Mouse (Mus musculus): ENCODE measurements at regions not wholly inside any gene's neighbourhood (a gene's known extent, or its start where the extent isn't known, plus 50 kb on each side); places are given as distances from the start of the nearest gene placed in this dataset.

DNA sequence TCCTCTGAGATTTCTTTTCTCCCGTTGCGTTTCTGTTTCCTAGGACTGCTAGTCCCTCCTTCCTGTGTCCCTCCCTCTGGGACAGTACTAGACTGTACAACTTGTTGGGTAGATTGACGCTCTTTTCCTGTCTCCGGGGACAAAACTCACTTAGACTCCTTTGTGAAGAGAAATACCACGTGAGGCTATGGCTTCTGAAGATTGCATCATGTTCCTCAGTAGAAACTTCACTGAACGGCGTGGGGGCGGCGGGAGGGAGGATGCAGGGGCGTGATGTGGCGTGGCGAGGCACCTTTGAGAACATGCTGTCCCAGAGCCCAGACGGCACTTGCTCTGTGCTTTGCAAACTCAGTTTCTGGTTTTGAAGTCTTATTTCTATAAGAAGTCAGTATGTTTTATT lies 78.5 kb downstream of the Spata18 start:
- Histone ChIP-seq H3K4me2 (ENCODE audit: low read length) (no peak overlapping the region), H3K9ac (ENCODE audit: low read depth, low read length) (no peak overlapping the region), H3K27ac (ENCODE audit: low read length) (no peak overlapping the region), H3K9me3 (replicated peaks; ENCODE audit: control insufficient read depth, low read length, poor library complexity, severe bottlenecking) (no peaks in the 10 kb centered on the region), H3K36me3 (ENCODE audit: control insufficient read depth, insufficient read depth, low read length) (no peaks in the 10 kb centered on the region), H3K4me1 (ENCODE audit: control insufficient read depth, insufficient read depth, low read length) (no peaks in the 10 kb centered on the region), H3K27me3 (ENCODE audit: control insufficient read depth, insufficient read depth, low read depth, low read length) (no peaks in the 10 kb centered on the region), H3K4me3 (ENCODE audit: low read depth, low read length) (no peak overlapping the region)
- 88% methylated on average over 13 of the region's 13 CpGs for whole genome bisulfite sequencing
- ATAC-seq: no peak

DNA sequence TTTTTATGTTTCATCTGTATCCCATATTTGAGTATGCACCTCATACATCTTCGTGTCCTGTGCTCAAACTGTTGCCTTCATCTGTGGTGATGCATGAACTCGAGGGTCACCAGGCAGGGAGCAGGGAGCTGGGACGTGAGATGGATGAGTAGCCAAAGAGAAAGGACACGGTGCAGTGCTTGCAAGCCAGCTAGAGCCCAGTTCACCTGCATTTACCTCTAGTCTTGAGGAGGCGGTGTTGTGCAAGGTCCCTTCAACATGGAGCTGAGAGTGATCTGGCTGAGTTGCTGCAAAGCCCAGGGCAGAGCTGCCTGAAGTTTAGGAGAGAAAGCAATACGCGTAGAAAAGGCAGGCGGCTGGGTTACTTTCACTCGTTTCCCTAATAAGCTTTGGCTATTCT lies 80.2 kb downstream of the Spata18 start:
- Histone ChIP-seq H3K27ac (ENCODE audit: low read length) (no peak overlapping the region), H3K4me2 (ENCODE audit: low read length) (no peak overlapping the region), H3K4me1 (ENCODE audit: control insufficient read depth, insufficient read depth, low read length) (no peaks in the 10 kb centered on the region), H3K27me3 (ENCODE audit: control insufficient read depth, insufficient read depth, low read depth, low read length) (no peaks in the 10 kb centered on the region), H3K9ac (ENCODE audit: low read depth, low read length) (no peak overlapping the region), H3K9me3 (replicated peaks; ENCODE audit: control insufficient read depth, low read length, poor library complexity, severe bottlenecking) (no peaks in the 10 kb centered on the region), H3K4me3 (ENCODE audit: low read depth, low read length) (no peak overlapping the region), H3K36me3 (ENCODE audit: control insufficient read depth, insufficient read depth, low read length) (no peaks in the 10 kb centered on the region)
- ATAC-seq: no peak
- WGBS: 57% methylated on average over 9 of the region's 9 CpGs

GRCm38 (mm10) chr5:73731991-73732565 lies 80.9 kb downstream of the Spata18 start:
- H3K9ac ChIP-seq (ENCODE audit: low read depth, low read length): no peak overlapping the region

GRCm38 (mm10) chr5:73740766-73741165 lies 89.6 kb downstream of the Spata18 start:
- 48% methylated on average over 3 of the region's 3 CpGs for WGBS
- H3K27ac ChIP-seq (ENCODE audit: low read length): no peak overlapping the region
- H3K9me3 ChIP-seq (replicated peaks; ENCODE audit: control insufficient read depth, low read length, poor library complexity, severe bottlenecking): no peaks in the 10 kb centered on the region
- no peak overlapping the region for H3K4me3 ChIP-seq (ENCODE audit: low read depth, low read length)
- no peak for ATAC-seq
- H3K27me3 ChIP-seq (ENCODE audit: control insufficient read depth, insufficient read depth, low read depth, low read length): no peaks in the 10 kb centered on the region
- H3K36me3 ChIP-seq (ENCODE audit: control insufficient read depth, insufficient read depth, low read length): no peaks in the 10 kb centered on the region
- no peak overlapping the region for H3K9ac ChIP-seq (ENCODE audit: low read depth, low read length)
- H3K4me1 ChIP-seq (ENCODE audit: control insufficient read depth, insufficient read depth, low read length): no peaks in the 10 kb centered on the region
- H3K4me2 ChIP-seq (ENCODE audit: low read length): no peak overlapping the region

More at GRCm38 (mm10) chr5:73731991-73732565, 80.9 kb downstream of the Spata18 start:
- ATAC-seq: no peak
- H3K9me3 ChIP-seq (replicated peaks; ENCODE audit: control insufficient read depth, low read length, poor library complexity, severe bottlenecking): no peaks in the 10 kb centered on the region
- 50% methylated on average over 9 of the region's 9 CpGs for WGBS
- no peaks in the 10 kb centered on the region for H3K36me3 ChIP-seq (ENCODE audit: control insufficient read depth, insufficient read depth, low read length)
- H3K4me2 ChIP-seq (ENCODE audit: low read length): no peak overlapping the region
- no peak overlapping the region for H3K4me3 ChIP-seq (ENCODE audit: low read depth, low read length)
- H3K27ac ChIP-seq (ENCODE audit: low read length): no peak overlapping the region
- no peaks in the 10 kb centered on the region for H3K27me3 ChIP-seq (ENCODE audit: control insufficient read depth, insufficient read depth, low read depth, low read length)
- no peaks in the 10 kb centered on the region for H3K4me1 ChIP-seq (ENCODE audit: control insufficient read depth, insufficient read depth, low read length)

- Histone ChIP-seq H3K36me3 (ENCODE audit: control insufficient read depth, insufficient read depth, low read length) (no peaks in the 10 kb centered on the region), H3K4me2 (ENCODE audit: low read length) (no peak overlapping the region), H3K27ac (ENCODE audit: low read length) (no peak overlapping the region), H3K9me3 (replicated peaks; ENCODE audit: control insufficient read depth, low read length, poor library complexity, severe bottlenecking) (no peaks in the 10 kb centered on the region), H3K9ac (ENCODE audit: low read depth, low read length) (no peak overlapping the region), H3K27me3 (ENCODE audit: control insufficient read depth, insufficient read depth, low read depth, low read length) (no peaks in the 10 kb centered on the region), H3K4me1 (ENCODE audit: control insufficient read depth, insufficient read depth, low read length) (no peaks in the 10 kb centered on the region), H3K4me3 (ENCODE audit: low read depth, low read length) (no peak overlapping the region)
- WGBS: 89% methylated on average over 11 of the region's 11 CpGs
- no peak for ATAC-seq
These were observed 90.3 kb downstream of the Spata18 start for GRCm38 (mm10) chr5:73741441-73741840.

DNA sequence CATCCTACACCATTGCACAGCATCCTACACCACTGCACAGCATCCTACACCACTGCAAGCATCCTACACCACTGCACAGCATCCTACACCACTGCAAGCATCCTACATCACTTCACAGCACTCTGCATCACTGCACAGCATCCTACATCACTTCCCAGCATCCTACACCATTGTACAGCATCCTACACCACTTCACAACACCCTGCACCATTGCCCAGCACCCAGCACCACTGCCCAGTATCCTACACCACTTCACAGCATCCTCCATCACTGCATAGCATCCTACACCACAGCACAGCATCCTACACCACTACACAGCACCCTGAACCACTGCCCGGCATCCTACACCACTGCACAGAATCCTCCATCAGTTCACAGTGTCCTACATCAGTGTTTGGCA lies 92.8 kb downstream of the Spata18 start:
- 82% methylated on average over 1 of the region's 1 CpGs for WGBS
- Histone ChIP-seq H3K27ac (ENCODE audit: low read length) (no peak overlapping the region), H3K27me3 (ENCODE audit: control insufficient read depth, insufficient read depth, low read depth, low read length) (no peaks in the 10 kb centered on the region), H3K36me3 (ENCODE audit: control insufficient read depth, insufficient read depth, low read length) (no peaks in the 10 kb centered on the region), H3K9ac (ENCODE audit: low read depth, low read length) (no peak overlapping the region), H3K9me3 (replicated peaks; ENCODE audit: control insufficient read depth, low read length, poor library complexity, severe bottlenecking) (no peaks in the 10 kb centered on the region), H3K4me3 (ENCODE audit: low read depth, low read length) (no peak overlapping the region), H3K4me1 (ENCODE audit: control insufficient read depth, insufficient read depth, low read length) (no peaks in the 10 kb centered on the region), H3K4me2 (ENCODE audit: low read length) (no peak overlapping the region)
- ATAC-seq: no peak

DNA sequence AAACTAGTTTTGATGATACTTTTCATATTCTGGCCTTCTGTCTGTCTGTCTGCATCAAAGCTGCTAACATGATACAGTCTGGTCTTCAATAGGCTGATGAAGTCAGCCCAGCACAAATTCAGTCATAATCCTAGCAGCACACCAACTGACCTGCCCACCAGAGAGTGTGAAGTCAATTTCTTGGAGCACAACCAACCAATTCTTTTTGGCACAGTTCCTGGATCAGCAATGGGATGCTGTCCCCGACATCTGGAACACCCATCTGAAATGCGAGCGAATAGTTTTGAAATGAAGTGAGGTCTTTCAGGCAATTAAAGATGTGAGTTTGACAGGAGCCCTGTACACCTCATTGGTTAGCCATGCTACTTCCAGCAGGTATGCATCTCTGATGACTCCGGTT lies 98.6 kb downstream of the Spata18 start:
- Histone ChIP-seq H3K36me3 (ENCODE audit: control insufficient read depth, insufficient read depth, low read length) (no peaks in the 10 kb centered on the region), H3K9ac (ENCODE audit: low read depth, low read length) (no peak overlapping the region), H3K4me1 (ENCODE audit: control insufficient read depth, insufficient read depth, low read length) (no peaks in the 10 kb centered on the region), H3K9me3 (replicated peaks; ENCODE audit: control insufficient read depth, low read length, poor library complexity, severe bottlenecking) (no peaks in the 10 kb centered on the region), H3K4me3 (ENCODE audit: low read depth, low read length) (no peak overlapping the region), H3K27me3 (ENCODE audit: control insufficient read depth, insufficient read depth, low read depth, low read length) (no peaks in the 10 kb centered on the region), H3K27ac (ENCODE audit: low read length) (no peak overlapping the region), H3K4me2 (ENCODE audit: low read length) (no peak overlapping the region)
- 84% methylated on average over 4 of the region's 4 CpGs for WGBS
- ATAC-seq: no peak

DNA sequence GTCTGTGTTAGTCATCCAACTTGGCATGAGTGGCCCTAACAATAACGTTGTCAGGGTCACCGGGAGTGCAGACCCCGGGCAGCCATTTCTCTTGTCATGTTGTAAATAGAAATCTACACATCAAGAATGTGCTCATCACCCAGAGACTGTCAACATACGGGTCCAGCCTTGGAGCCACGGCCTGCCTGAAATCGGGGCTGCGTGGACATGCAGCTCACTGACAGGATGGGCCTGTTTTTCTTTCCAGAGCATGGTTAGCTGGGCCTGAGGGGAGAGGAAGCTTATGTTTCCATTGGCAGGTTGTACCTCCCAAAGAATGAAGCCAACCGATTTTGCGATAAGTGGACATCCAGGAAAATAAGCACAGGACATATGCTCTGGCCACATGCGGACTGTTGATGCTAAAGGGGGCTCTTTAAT lies 101.1 kb downstream of the Spata18 start:
- WGBS: 89% methylated on average over 10 of the region's 10 CpGs
- no peak overlapping the region for H3K27ac ChIP-seq (ENCODE audit: low read length)
- H3K27me3 ChIP-seq (ENCODE audit: control insufficient read depth, insufficient read depth, low read depth, low read length): no peaks in the 10 kb centered on the region
- no peaks in the 10 kb centered on the region for H3K4me1 ChIP-seq (ENCODE audit: control insufficient read depth, insufficient read depth, low read length)
- H3K36me3 ChIP-seq (ENCODE audit: control insufficient read depth, insufficient read depth, low read length): no peaks in the 10 kb centered on the region
- H3K9me3 ChIP-seq (replicated peaks; ENCODE audit: control insufficient read depth, low read length, poor library complexity, severe bottlenecking): no peaks in the 10 kb centered on the region
- H3K4me2 ChIP-seq (ENCODE audit: low read length): no peak overlapping the region
- ATAC-seq: no peak
- no peak overlapping the region for H3K9ac ChIP-seq (ENCODE audit: low read depth, low read length)
- H3K4me3 ChIP-seq (ENCODE audit: low read depth, low read length): no peak overlapping the region

- no peak overlapping the region for H3K4me3 ChIP-seq (ENCODE audit: low read depth, low read length)
- H3K36me3 ChIP-seq (ENCODE audit: control insufficient read depth, insufficient read depth, low read length): no peaks in the 10 kb centered on the region
- H3K9me3 ChIP-seq (replicated peaks; ENCODE audit: control insufficient read depth, low read length, poor library complexity, severe bottlenecking): no peaks in the 10 kb centered on the region
- 59% methylated on average over 7 of the region's 7 CpGs for WGBS
- no peak overlapping the region for H3K27ac ChIP-seq (ENCODE audit: low read length)
- no peak for ATAC-seq
- no peak overlapping the region for H3K9ac ChIP-seq (ENCODE audit: low read depth, low read length)
- no peaks in the 10 kb centered on the region for H3K4me1 ChIP-seq (ENCODE audit: control insufficient read depth, insufficient read depth, low read length)
- no peaks in the 10 kb centered on the region for H3K27me3 ChIP-seq (ENCODE audit: control insufficient read depth, insufficient read depth, low read depth, low read length)
- H3K4me2 ChIP-seq (ENCODE audit: low read length): no peak overlapping the region
These were observed 102.6 kb downstream of the Spata18 start for GRCm38 (mm10) chr5:73753827-73754226.
